Mouse (Mus musculus): ENCODE data around the gene Bmp2k. TPM values are rescaled to one million over a fixed set of nuclear protein-coding genes. Genes with fewer than 3 reads are reported as not detected.
"Not testable (repeated sequence)": the region's sequence is repeated elsewhere in the genome, so short reads cannot be mapped to it uniquely, and the experiment has no call there.

Gene Bmp2k
- polyA plus RNA-seq, 1 experiment from 2014 or later, result 9.4 TPM

GRCm38 (mm10) chr5:97006929-97007328 lies 9.4 kb downstream of the Bmp2k start:
- H3K27me3 ChIP-seq, result no peaks in the 10 kb centered on the region
- no peaks in the 10 kb centered on the region for H3K36me3 ChIP-seq
- no peak overlapping the region for H3K4me3 ChIP-seq
- no peak for ATAC-seq (ENCODE audit: low FRiP score, low read depth)
- no peak overlapping the region for H3K9ac ChIP-seq (replicated peaks)
- WGBS, result 92% methylated on average over 3 of the region's 3 CpGs
- 0 out of 2 replicates have a peak, but pooled peaks cover 2% of the 10 kb centered on the region for H3K4me1 ChIP-seq
- H3K27ac ChIP-seq (replicated peaks), result no peak overlapping the region
- H3K9me3 ChIP-seq, result no peaks in the 10 kb centered on the region
- H3K4me2 ChIP-seq (replicated peaks), result no peak overlapping the region

- H3K4me1 ChIP-seq, result 0 out of 2 replicates have a peak, but pooled peaks cover 2% of the 10 kb centered on the region
- no peak for ATAC-seq (ENCODE audit: low FRiP score, low read depth)
- no peaks in the 10 kb centered on the region for H3K36me3 ChIP-seq
- no peak overlapping the region for H3K4me2 ChIP-seq (replicated peaks)
- H3K9ac ChIP-seq (replicated peaks), result no peak overlapping the region
- H3K27me3 ChIP-seq, result no peaks in the 10 kb centered on the region
- no peaks in the 10 kb centered on the region for H3K9me3 ChIP-seq
- 88% methylated on average over 3 of the region's 3 CpGs for WGBS
- no peak overlapping the region for H3K4me3 ChIP-seq
- no peak overlapping the region for H3K27ac ChIP-seq (replicated peaks)
Observed at GRCm38 (mm10) chr5:97007496-97007895, 10.0 kb downstream of the Bmp2k start.

- not testable (repeated sequence) for H3K4me2 ChIP-seq (replicated peaks); H3K9me3 ChIP-seq; H3K4me1 ChIP-seq; H3K36me3 ChIP-seq; ATAC-seq (ENCODE audit: low FRiP score, low read depth); H3K4me3 ChIP-seq; H3K27me3 ChIP-seq; H3K9ac ChIP-seq (replicated peaks); H3K27ac ChIP-seq (replicated peaks)
- 93% methylated on average over 10 of the region's 10 CpGs for WGBS
Observed at GRCm38 (mm10) chr5:97009140-97009539, 11.7 kb downstream of the Bmp2k start.

- Histone ChIP-seq H3K4me3 (no peak overlapping the region), H3K36me3 (no peaks in the 10 kb centered on the region), H3K27ac (replicated peaks) (no peak overlapping the region), H3K4me2 (replicated peaks) (no peak overlapping the region), H3K9ac (replicated peaks) (no peak overlapping the region), H3K9me3 (no peaks in the 10 kb centered on the region), H3K27me3 (no peaks in the 10 kb centered on the region), H3K4me1 (no peaks in the 10 kb centered on the region)
- no peak for ATAC-seq (ENCODE audit: low FRiP score, low read depth)
- 89% methylated on average over 11 of the region's 11 CpGs for WGBS
Observed at GRCm38 (mm10) chr5:97009601-97010335, 12.3 kb downstream of the Bmp2k start.

GRCm38 (mm10) chr5:97015781-97016508 lies 18.5 kb downstream of the Bmp2k start:
- H3K27ac ChIP-seq (replicated peaks), result no peak overlapping the region

GRCm38 (mm10) chr5:97016842-97017577 lies 19.5 kb downstream of the Bmp2k start:
- Histone ChIP-seq H3K27ac (replicated peaks) (no peak overlapping the region), H3K9ac (replicated peaks) (no peak overlapping the region), H3K4me2 (replicated peaks) (no peak overlapping the region), H3K4me3 (no peak overlapping the region), H3K36me3 (no peaks in the 10 kb centered on the region), H3K27me3 (no peaks in the 10 kb centered on the region), H3K4me1 (peaks cover 11% of the 10 kb centered on the region), H3K9me3 (no peaks in the 10 kb centered on the region)
- no peak for ATAC-seq (ENCODE audit: low FRiP score, low read depth)
- WGBS, result 94% methylated on average over 9 of the region's 9 CpGs

More at GRCm38 (mm10) chr5:97015781-97016508, 18.5 kb downstream of the Bmp2k start:
- ATAC-seq (ENCODE audit: low FRiP score, low read depth), result 0 out of 2 replicates have a peak, but pooled peaks have one; percentile 48
- no peak overlapping the region for H3K9ac ChIP-seq (replicated peaks)
- no peak overlapping the region for H3K4me2 ChIP-seq (replicated peaks)
- H3K4me3 ChIP-seq, result no peak overlapping the region
- WGBS, result 79% methylated on average over 11 of the region's 11 CpGs
- no peaks in the 10 kb centered on the region for H3K36me3 ChIP-seq
- no peaks in the 10 kb centered on the region for H3K9me3 ChIP-seq
- peaks cover 11% of the 10 kb centered on the region for H3K4me1 ChIP-seq
- no peaks in the 10 kb centered on the region for H3K27me3 ChIP-seq

- no peak for ATAC-seq (ENCODE audit: low FRiP score, low read depth)
- Histone ChIP-seq H3K9me3 (no peaks in the 10 kb centered on the region), H3K27me3 (no peaks in the 10 kb centered on the region), H3K4me2 (replicated peaks) (no peak overlapping the region), H3K4me1 (peaks cover 4% of the 10 kb centered on the region; the same call in 1 of the 2 replicates), H3K36me3 (no peaks in the 10 kb centered on the region), H3K9ac (replicated peaks) (no peak overlapping the region), H3K27ac (replicated peaks) (no peak overlapping the region), H3K4me3 (no peak overlapping the region)
- 79% methylated on average over 15 of the region's 15 CpGs for WGBS
Observed at GRCm38 (mm10) chr5:97022305-97023278, 25.1 kb downstream of the Bmp2k start.

- Histone ChIP-seq H3K27me3 (no peaks in the 10 kb centered on the region), H3K4me3 (no peak overlapping the region), H3K4me1 (peaks cover 4% of the 10 kb centered on the region; the same call in 1 of the 2 replicates), H3K4me2 (replicated peaks) (no peak overlapping the region), H3K36me3 (peaks cover 2% of the 10 kb centered on the region; the same call in 1 of the 2 replicates), H3K9me3 (no peaks in the 10 kb centered on the region), H3K9ac (replicated peaks) (no peak overlapping the region), H3K27ac (replicated peaks) (no peak overlapping the region)
- 95% methylated on average over 5 of the region's 5 CpGs for WGBS
- ATAC-seq (ENCODE audit: low FRiP score, low read depth), result no peak
Observed at GRCm38 (mm10) chr5:97024834-97025233, 27.3 kb downstream of the Bmp2k start.

- ATAC-seq (ENCODE audit: low FRiP score, low read depth), result no peak
- whole genome bisulfite sequencing, result 87% methylated on average over 6 of the region's 6 CpGs
Observed at GRCm38 (mm10) chr5:97025650-97026049, 28.2 kb downstream of the Bmp2k start.

GRCm38 (mm10) chr5:97028004-97028403 lies 30.5 kb downstream of the Bmp2k start:
- Histone ChIP-seq H3K36me3 (peaks cover 2% of the 10 kb centered on the region; the same call in 1 of the 2 replicates), H3K27me3 (no peaks in the 10 kb centered on the region), H3K27ac (replicated peaks) (no peak overlapping the region), H3K4me3 (no peak overlapping the region), H3K9me3 (no peaks in the 10 kb centered on the region), H3K4me2 (replicated peaks) (no peak overlapping the region), H3K4me1 (no peaks in the 10 kb centered on the region), H3K9ac (replicated peaks) (no peak overlapping the region)
- no peak for ATAC-seq (ENCODE audit: low FRiP score, low read depth)
- WGBS, result 91% methylated on average over 8 of the region's 8 CpGs

More at GRCm38 (mm10) chr5:97025650-97026049, 28.2 kb downstream of the Bmp2k start:
- Histone ChIP-seq H3K4me3 (no peak overlapping the region), H3K27ac (replicated peaks) (no peak overlapping the region), H3K27me3 (no peaks in the 10 kb centered on the region), H3K4me1 (peaks cover 4% of the 10 kb centered on the region; the same call in 1 of the 2 replicates), H3K9ac (replicated peaks) (no peak overlapping the region), H3K4me2 (replicated peaks) (no peak overlapping the region), H3K36me3 (peaks cover 2% of the 10 kb centered on the region; the same call in 1 of the 2 replicates), H3K9me3 (no peaks in the 10 kb centered on the region)

GRCm38 (mm10) chr5:97028840-97029239 lies 31.4 kb downstream of the Bmp2k start:
- WGBS, result 88% methylated on average over 1 of the region's 1 CpGs
- ATAC-seq (ENCODE audit: low FRiP score, low read depth); H3K4me2 ChIP-seq (replicated peaks): not testable (repeated sequence)

More at GRCm38 (mm10) chr5:97028840-97029239, 31.4 kb downstream of the Bmp2k start:
- not testable (repeated sequence) for H3K9me3 ChIP-seq; H3K27me3 ChIP-seq; H3K9ac ChIP-seq (replicated peaks); H3K36me3 ChIP-seq; H3K4me3 ChIP-seq; H3K4me1 ChIP-seq; H3K27ac ChIP-seq (replicated peaks)

Measured in midbrain, embryonic 12.5 days (tissue).